Mouse (Mus musculus) spleen, postnatal 10 days (tissue): ENCODE data around the gene Actr1b.
"Not testable (repeated sequence)": the region's sequence is repeated elsewhere in the genome, so short reads cannot be mapped to it uniquely, and the experiment has no call there.

Experiments
- DNase-seq, 2 experiments: peaks; one replicate each; pipeline ENCODE4 v3.0.0; 2021 to 2022; ENCODE audit warnings: low spot score in 2 of 2

The Actr1b gene

DNA sequence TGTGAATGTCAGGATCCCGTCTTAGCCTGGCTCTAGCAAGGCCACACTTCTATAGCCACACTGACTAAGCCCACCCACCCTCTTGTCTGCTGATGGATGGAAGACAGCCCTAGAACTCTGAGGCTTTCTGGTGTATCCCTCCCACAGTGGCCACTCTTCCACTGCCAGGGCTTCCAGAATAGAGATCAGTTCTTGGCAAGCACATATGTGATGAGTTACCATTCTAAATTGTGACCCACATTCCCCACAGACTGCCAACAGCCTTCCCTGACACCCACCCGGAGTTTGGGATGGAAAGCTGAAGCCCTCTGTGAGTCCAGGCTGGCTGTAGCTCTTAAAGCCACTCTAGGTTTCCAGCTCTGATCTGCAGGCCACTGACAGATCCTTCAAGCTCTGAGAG lies 7.1 kb downstream of the Actr1b start:
- no peak for DNase-seq

GRCm38 (mm10) chr1:36697030-36697429 lies 17.2 kb downstream of the Actr1b start:
- no peak for DNase-seq

GRCm38 (mm10) chr1:36696411-36696810 lies 17.8 kb downstream of the Actr1b start:
- no peak for DNase-seq

- DNase-seq, result no peak
Observed at GRCm38 (mm10) chr1:36694871-36695270, 19.4 kb downstream of the Actr1b start.

DNA sequence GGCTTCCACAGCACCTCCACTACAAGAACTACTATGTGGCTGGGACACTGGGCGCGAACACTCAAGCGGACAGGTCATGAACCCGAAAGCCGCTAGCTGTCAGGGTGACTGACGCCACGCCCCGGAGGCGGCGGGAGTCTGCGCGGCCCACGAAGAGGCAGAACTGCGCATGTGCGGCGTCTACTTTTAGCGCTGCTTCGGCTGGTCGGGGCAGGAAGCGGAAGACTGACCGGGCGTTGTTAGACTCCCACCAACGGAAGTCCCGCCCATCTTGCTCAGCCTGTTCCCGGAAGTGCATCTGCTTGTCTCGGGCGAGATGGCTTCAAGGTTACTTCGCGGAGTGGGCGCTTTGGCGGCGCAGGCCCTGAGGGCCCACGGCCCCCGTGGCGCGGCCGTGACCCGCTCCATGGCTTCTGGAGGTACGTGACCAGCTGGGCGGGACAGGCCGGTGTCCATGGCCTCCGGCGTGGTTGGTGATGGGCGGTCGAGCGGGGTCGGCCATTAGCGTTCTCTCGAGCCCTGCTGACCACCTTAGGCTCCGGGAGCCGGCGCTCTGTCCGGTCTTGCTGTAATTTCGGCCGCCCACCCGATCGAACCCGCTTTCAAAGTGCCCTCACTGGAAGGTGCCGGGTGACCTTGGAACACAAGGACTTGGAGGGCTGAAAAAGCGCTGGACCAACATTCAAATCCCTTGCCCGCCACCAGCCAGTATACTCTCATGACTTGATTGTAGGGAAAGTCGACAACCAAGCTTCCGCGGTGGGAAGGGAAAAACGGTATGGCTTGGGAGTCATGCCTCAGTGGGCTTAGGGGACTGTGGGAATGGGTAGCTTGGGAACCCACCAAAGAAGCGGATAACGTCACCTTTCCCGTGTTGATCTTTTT lies 22.7 kb downstream of the Actr1b start, which contains the start of gene Cox5b:
Cox5b (plus strand) TSS at position 179 of the 885 bp plus-strand sequence.
- peak; percentile 89 to 99 for DNase-seq

DNA sequence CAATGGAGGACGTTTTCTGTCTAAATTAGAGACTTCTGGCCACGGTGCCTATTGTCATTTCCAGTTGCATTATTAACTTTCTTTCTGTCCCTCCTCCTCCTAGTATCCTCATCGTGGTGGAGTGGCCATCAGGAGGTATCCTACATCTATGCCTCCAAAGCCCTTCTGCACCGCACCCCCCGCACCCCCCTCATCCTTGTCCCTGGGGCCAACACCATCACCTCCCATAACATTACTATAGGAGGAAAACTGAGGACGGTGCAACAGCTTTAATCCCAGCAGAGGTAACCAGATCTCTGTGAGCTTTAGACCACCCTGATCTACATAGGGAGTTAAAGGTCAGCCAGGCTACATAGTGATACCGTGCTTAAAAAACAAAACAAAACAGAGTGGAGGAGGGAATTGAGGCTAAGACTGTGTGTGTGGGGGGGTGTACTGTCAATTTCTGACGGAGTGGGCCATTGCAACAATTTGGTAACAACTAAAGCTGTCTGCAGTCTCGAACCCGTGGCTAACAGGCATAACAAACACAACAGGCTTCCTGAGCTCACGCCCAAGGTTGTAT lies 23.5 kb downstream of the Actr1b start:
- no peak for DNase-seq

DNA sequence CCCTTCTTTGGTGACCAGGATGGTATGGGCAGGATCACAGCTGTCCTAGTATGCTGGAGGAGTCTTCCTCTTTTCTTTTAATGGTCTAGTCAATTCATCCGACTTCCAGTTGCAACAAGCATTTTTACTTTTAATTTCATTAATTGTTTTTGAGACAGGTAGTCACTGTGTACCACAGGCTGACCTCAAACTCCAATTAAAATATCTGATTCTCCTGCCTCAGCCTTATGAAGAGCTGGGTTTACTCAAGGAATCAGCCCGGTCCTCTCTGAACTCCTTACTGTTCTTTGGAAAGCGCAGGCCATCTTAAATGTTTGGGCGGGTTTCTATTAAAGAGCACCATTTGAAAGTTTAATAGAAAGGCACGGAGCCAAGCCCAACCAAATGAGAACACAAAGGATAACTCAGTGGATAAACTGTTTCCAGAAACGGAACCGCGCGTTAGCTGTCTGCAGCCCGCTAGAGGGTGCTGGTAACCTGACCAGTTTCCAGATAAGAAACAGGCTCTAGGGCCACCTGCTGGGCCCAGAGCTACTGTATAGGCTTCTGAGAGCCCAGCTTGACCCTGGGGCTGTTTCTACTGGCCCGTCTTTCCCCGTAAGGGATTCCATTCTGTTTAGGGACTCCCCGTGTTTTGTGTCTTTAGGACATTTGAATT lies 30.3 kb downstream of the Actr1b start:
- DNase-seq, result peak; percentile 36 to 79

DNA sequence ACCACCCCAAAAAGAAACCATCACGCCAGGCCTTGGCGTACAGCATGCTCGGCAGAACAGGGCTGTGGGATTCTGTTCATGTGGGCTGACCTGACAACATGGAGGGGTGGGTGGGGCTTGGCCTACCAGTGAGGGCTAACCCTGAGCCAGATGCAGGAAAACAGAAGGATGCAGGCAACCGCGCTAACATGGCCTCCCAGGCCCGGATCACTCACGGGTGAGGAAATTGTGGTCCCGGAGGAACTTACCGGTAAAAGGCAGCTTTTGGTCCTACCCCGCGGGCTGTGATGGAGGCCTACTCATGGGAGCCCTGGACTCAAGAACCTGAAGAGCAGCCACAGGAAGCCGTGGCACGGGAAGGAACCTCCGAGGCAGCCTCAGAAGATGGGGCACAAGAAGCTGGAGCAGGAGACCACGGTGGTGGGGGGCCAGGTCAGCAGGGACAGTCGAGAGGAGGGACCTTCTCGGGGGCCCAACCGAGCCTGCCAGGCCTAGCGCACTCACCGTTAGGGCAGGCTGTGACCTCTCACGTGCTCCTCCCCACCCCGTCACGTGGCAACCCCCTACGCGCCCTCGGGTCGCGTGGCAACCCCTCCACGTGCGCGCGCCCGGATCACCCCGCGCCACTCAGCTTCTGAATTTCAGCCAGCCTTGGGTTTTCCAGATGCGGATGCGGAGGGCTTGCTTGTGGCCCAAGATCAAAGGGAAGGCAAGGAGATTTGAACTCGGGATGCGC lies 31.4 kb downstream of the Actr1b start, which contains the start of gene Fam178b:
Fam178b (minus strand) TSS at position 564 of the 736 bp plus-strand sequence.
- no peak for DNase-seq

DNA sequence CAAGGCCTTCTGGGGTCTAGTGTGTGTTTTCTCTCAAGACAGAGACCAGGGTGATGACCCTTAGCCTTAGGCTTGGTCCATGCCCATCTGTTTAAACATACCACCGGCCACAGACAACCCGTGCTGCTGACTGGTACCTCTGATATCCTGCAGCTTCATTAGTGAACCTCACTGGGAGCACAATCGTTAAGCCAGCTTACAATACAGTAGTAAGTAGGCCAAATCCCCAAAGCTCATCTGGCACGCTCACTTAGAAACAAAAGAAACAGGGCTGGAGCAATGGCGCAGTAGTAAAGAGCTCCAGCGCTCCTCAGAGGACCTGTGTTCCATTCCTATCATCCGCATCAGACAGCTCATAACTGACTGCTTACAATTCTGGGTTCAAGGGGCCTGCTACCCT lies 33.3 kb downstream of the Actr1b start:
- DNase-seq, result no peak

- DNase-seq, result no peak
Observed at GRCm38 (mm10) chr1:36674936-36675335, 39.3 kb downstream of the Actr1b start.

GRCm38 (mm10) chr1:36672648-36673350 lies 41.4 kb downstream of the Actr1b start:
- no peak for DNase-seq

- DNase-seq, result no peak
Observed at GRCm38 (mm10) chr1:36671260-36671659, 43.0 kb downstream of the Actr1b start.

GRCm38 (mm10) chr1:36670256-36670655 lies 44.0 kb downstream of the Actr1b start:
- no peak for DNase-seq

GRCm38 (mm10) chr1:36668007-36668406 lies 46.2 kb downstream of the Actr1b start:
- DNase-seq, result not testable (repeated sequence)

GRCm38 (mm10) chr1:36665934-36666333 lies 48.3 kb downstream of the Actr1b start:
- no peak for DNase-seq

GRCm38 (mm10) chr1:36665165-36665723 lies 49.0 kb downstream of the Actr1b start:
- no peak for DNase-seq

DNA sequence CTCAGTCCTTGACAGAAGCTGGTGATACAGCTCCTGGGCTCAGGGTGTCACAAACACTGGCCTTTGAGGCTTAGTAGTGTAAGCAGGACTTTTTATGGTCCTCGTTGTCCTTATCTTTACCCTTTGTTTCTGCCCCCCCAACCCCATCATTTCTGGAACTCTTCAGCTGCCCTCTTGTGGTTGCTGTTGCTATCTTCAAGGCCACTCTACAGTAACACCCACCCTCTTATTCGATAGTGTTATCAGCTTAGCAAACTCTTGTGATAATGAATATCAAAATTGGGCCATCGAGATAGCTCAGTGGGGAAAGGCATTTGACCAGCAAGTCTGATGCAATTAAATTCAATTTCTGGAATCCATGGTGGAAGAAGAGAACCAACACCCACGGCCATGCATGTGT lies 49.8 kb downstream of the Actr1b start:
- no peak for DNase-seq

DNA sequence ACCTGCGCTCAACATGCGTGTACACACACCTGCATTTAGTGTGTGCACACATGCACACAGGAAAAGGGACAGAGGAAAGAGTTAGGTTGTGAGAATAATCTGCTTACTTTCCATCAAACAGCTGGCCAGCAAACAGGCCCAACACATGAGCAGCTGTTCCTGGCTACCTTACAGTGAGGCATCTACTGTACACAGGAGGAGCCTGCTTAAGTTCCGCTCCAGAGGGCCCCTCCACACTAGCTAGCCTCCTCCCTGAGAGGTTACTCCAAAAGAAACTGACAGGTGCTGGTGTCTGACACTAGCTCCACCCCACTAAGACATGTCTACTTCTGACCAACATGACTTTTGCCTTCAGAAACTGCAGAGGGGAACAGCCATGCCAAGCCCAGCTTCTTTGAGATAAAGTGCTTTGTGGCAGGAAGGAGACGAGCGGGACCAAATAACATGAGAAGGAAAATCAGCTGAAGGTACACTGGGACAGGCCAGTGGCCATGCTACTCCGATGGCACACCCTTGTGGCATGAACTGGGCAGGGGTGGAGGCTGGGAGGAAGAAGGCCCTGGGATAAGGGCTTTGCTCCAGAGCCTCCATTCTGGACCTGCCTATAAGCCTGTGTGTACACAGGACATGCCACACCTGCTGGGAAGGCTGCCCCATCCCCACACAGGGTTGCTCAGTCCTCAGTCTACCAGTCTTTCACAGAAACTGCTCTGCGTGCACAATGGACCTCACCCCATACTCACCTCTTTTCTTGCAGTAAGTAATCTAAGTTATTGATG lies 55.4 kb downstream of the Actr1b start:
- no peak for DNase-seq

GRCm38 (mm10) chr1:36657658-36658415 lies 56.4 kb downstream of the Actr1b start:
- no peak for DNase-seq
